8 mouse cellular contexts compared by ENCODE assay signal in genomic region chr9:78442237-78442578, GRCm38 (mm10). TPM values are rescaled to one million over a fixed set of nuclear protein-coding genes. Genes with fewer than 3 reads are reported as not detected.
A peak's percentile ranks its signal among the peaks of the same experiment; 100 is the strongest.
DNase-seq lines count a peak whose midpoint lies in the region; ATAC-seq lines count a peak whose summit lies in the region.

No protein-coding gene starts in this region.

- peaks cover 62% of the 10 kb centered on the region for H3K27me3 ChIP-seq in kidney, embryonic 14.5 days (ENCODE audit: control insufficient read depth, insufficient read depth, low read length)
- peaks cover 80% of the 10 kb centered on the region for H3K27me3 ChIP-seq in hindbrain, embryonic 14.5 days (ENCODE audit: control insufficient read depth, insufficient read depth, low read length)
- peaks cover 64% of the 10 kb centered on the region for H3K27me3 ChIP-seq in midbrain, embryonic 14.5 days (ENCODE audit: control insufficient read depth, insufficient read depth, low read length)

- peak; percentile 41; the same call in 1 of the 2 replicates for ATAC-seq in kidney, embryonic 14.5 days (ENCODE audit: low FRiP score, low TSS enrichment)
- ATAC-seq in activated CD4-positive, CD25-positive, alpha-beta regulatory T cell, adult 4 months, result peak; percentile 9
- no peak for ATAC-seq in hindbrain, embryonic 14.5 days (ENCODE audit: low FRiP score)
- no peak for ATAC-seq in midbrain, embryonic 14.5 days (ENCODE audit: low FRiP score, low TSS enrichment)

- H3K27ac ChIP-seq in kidney, embryonic 14.5 days (ENCODE audit: low read depth, low read length), result no peak overlapping the region
- no peak overlapping the region for H3K27ac ChIP-seq in hindbrain, embryonic 14.5 days
- H3K27ac ChIP-seq in midbrain, embryonic 14.5 days (replicated peaks; ENCODE audit: low read depth, low read length), result no peak overlapping the region

- H3K9ac ChIP-seq in kidney, embryonic 14.5 days (ENCODE audit: low read depth, low read length), result peak overlapping the region; percentile 64
- H3K9ac ChIP-seq in hindbrain, embryonic 14.5 days, result 0 out of 2 replicates have a peak overlapping the region, but pooled peaks have one; percentile 44
- no peak overlapping the region; the same call in 1 of the 2 replicates for H3K9ac ChIP-seq in midbrain, embryonic 14.5 days (replicated peaks; ENCODE audit: low read length)

- no peak for DNase-seq in kidney, adult 9 months
- no peak for DNase-seq in hindbrain, embryonic 14.5 days (ENCODE audit: low spot score)
- no peak for DNase-seq in midbrain, embryonic 14.5 days
- no peak for DNase-seq in frontal cortex, postnatal 10 days (ENCODE audit: low spot score in 2 of 2)
- DNase-seq in thymus, postnatal 0 days (ENCODE audit: low spot score), result no peak
- no peak for DNase-seq in embryo, embryonic 9.5 days (ENCODE audit: extremely low spot score)

- no peaks in the 10 kb centered on the region for H3K36me3 ChIP-seq in kidney, embryonic 14.5 days (ENCODE audit: control insufficient read depth, insufficient read depth, low read length)
- H3K36me3 ChIP-seq in hindbrain, embryonic 14.5 days (replicated peaks; ENCODE audit: control insufficient read depth, insufficient read depth), result no peaks in the 10 kb centered on the region
- H3K36me3 ChIP-seq in midbrain, embryonic 14.5 days (ENCODE audit: control insufficient read depth, insufficient read depth, low read length), result no peaks in the 10 kb centered on the region

- no peaks in the 10 kb centered on the region for H3K9me3 ChIP-seq in kidney, embryonic 14.5 days (ENCODE audit: control insufficient read depth, low read length)
- no peaks in the 10 kb centered on the region for H3K9me3 ChIP-seq in hindbrain, embryonic 14.5 days (ENCODE audit: control insufficient read depth, low read length)
- no peaks in the 10 kb centered on the region for H3K9me3 ChIP-seq in midbrain, embryonic 14.5 days (ENCODE audit: control insufficient read depth, low read length)

- H3K4me2 ChIP-seq in kidney, embryonic 14.5 days (replicated peaks; ENCODE audit: low read depth, low read length), result peak overlapping the region; percentile 82
- peak overlapping the region; percentile 64 for H3K4me2 ChIP-seq in hindbrain, embryonic 14.5 days (replicated peaks)
- peak overlapping the region; percentile 58 for H3K4me2 ChIP-seq in midbrain, embryonic 14.5 days (ENCODE audit: low read length)

- H3K4me1 ChIP-seq in kidney, embryonic 14.5 days (ENCODE audit: control insufficient read depth, insufficient read depth, low read length), result 0 out of 2 replicates have a peak, but pooled peaks cover 3% of the 10 kb centered on the region
- H3K4me1 ChIP-seq in hindbrain, embryonic 14.5 days (replicated peaks; ENCODE audit: control insufficient read depth, insufficient read depth, low read length), result 0 out of 2 replicates have a peak, but pooled peaks cover 7% of the 10 kb centered on the region
- H3K4me1 ChIP-seq in midbrain, embryonic 14.5 days (ENCODE audit: control insufficient read depth, insufficient read depth, low read length), result peaks cover 7% of the 10 kb centered on the region

- 5% methylated on average over 9 of the region's 9 CpGs for WGBS in kidney, embryonic 14.5 days
- WGBS in hindbrain, embryonic 14.5 days, result 5% methylated on average over 9 of the region's 9 CpGs
- 3% methylated on average over 9 of the region's 9 CpGs for WGBS in midbrain, embryonic 14.5 days

- peak overlapping the region; percentile 54 for H3K4me3 ChIP-seq in kidney, embryonic 14.5 days (ENCODE audit: low read length)
- H3K4me3 ChIP-seq in hindbrain, embryonic 14.5 days (replicated peaks; ENCODE audit: low read length), result peak overlapping the region; percentile 43
- peak overlapping the region; percentile 37 for H3K4me3 ChIP-seq in midbrain, embryonic 14.5 days (replicated peaks; ENCODE audit: low read depth, low read length)

RNA-seq across cellular contexts. Expression of gene Cgas, which starts 0.8 kb away (rescaled TPM):
- 1.9 and 2.2 TPM in 2 replicates for polyA plus RNA-seq in kidney, embryonic 14.5 days (2014; fragmentation: Nextera tagmentation; extraction: Ambion mirVana)
- 1 to 10 TPM; 2.6 to 3.4 TPM for polyA plus RNA-seq in activated CD4-positive, CD25-positive, alpha-beta regulatory T cell, adult 4 months (2017; shearing (Covaris generic))
- polyA plus RNA-seq in hindbrain, embryonic 14.5 days (2014; fragmentation: Nextera tagmentation; extraction: Ambion mirVana), result 0.63 and 0.84 TPM in 2 replicates
- 0.28 and 0.58 TPM in 2 replicates for polyA plus RNA-seq in midbrain, embryonic 14.5 days (2014; fragmentation: Nextera tagmentation; extraction: Ambion mirVana)
- polyA plus RNA-seq in thymus, postnatal 0 days (2015; fragmentation: Nextera tagmentation; extraction: Ambion mirVana), result 2.6 and 3.0 TPM in 2 replicates

RNA-seq across cellular contexts. Expression of gene Mto1, which starts 5.8 kb away (rescaled TPM):
- polyA plus RNA-seq in kidney, embryonic 14.5 days (2014; fragmentation: Nextera tagmentation; extraction: Ambion mirVana), result 21.5 and 29.3 TPM in 2 replicates
- polyA plus RNA-seq in activated CD4-positive, CD25-positive, alpha-beta regulatory T cell, adult 4 months (2017; shearing (Covaris generic)), result 10 to 100 TPM; 11.6 to 14.8 TPM
- 27.5 and 28.5 TPM in 2 replicates for polyA plus RNA-seq in hindbrain, embryonic 14.5 days (2014; fragmentation: Nextera tagmentation; extraction: Ambion mirVana)
- 22.3 and 27.4 TPM in 2 replicates for polyA plus RNA-seq in midbrain, embryonic 14.5 days (2014; fragmentation: Nextera tagmentation; extraction: Ambion mirVana)
- 22.8 and 23.4 TPM in 2 replicates for polyA plus RNA-seq in thymus, postnatal 0 days (2015; fragmentation: Nextera tagmentation; extraction: Ambion mirVana)

RNA-seq across cellular contexts. Expression of gene Gm17324, which starts 6.4 kb away (rescaled TPM):
- 0.46 and 0.58 TPM in 2 replicates for polyA plus RNA-seq in kidney, embryonic 14.5 days (2014; fragmentation: Nextera tagmentation; extraction: Ambion mirVana)
- not detected for polyA plus RNA-seq in activated CD4-positive, CD25-positive, alpha-beta regulatory T cell, adult 4 months (2017; shearing (Covaris generic))
- polyA plus RNA-seq in hindbrain, embryonic 14.5 days (2014; fragmentation: Nextera tagmentation; extraction: Ambion mirVana), result 1.4 and 2.0 TPM in 2 replicates
- 0.92 and 1.4 TPM in 2 replicates for polyA plus RNA-seq in midbrain, embryonic 14.5 days (2014; fragmentation: Nextera tagmentation; extraction: Ambion mirVana)
- polyA plus RNA-seq in thymus, postnatal 0 days (2015; fragmentation: Nextera tagmentation; extraction: Ambion mirVana), result 0.58 and 1.1 TPM in 2 replicates

RNA-seq across cellular contexts. Expression of gene Ddx43, which starts 46.6 kb away (rescaled TPM):
- 0.34 and 0.41 TPM in 2 replicates for polyA plus RNA-seq in kidney, embryonic 14.5 days (2014; fragmentation: Nextera tagmentation; extraction: Ambion mirVana)
- 1 to 10 TPM; 2.7 to 3.1 TPM for polyA plus RNA-seq in activated CD4-positive, CD25-positive, alpha-beta regulatory T cell, adult 4 months (2017; shearing (Covaris generic))
- polyA plus RNA-seq in hindbrain, embryonic 14.5 days (2014; fragmentation: Nextera tagmentation; extraction: Ambion mirVana), result 0.40 and 0.75 TPM in 2 replicates
- 0.35 and 0.53 TPM in 2 replicates for polyA plus RNA-seq in midbrain, embryonic 14.5 days (2014; fragmentation: Nextera tagmentation; extraction: Ambion mirVana)
- polyA plus RNA-seq in thymus, postnatal 0 days (2015; fragmentation: Nextera tagmentation; extraction: Ambion mirVana), result 0.23 TPM in 2 replicates

RNA-seq across cellular contexts. Expression of gene Eef1a1, which starts 46.7 kb away (rescaled TPM):
- 5,322 and 6,193 TPM in 2 replicates for polyA plus RNA-seq in kidney, embryonic 14.5 days (2014; fragmentation: Nextera tagmentation; extraction: Ambion mirVana)
- polyA plus RNA-seq in activated CD4-positive, CD25-positive, alpha-beta regulatory T cell, adult 4 months (2017; shearing (Covaris generic)), result over 10,000 TPM; 10,605 to 11,851 TPM
- polyA plus RNA-seq in hindbrain, embryonic 14.5 days (2014; fragmentation: Nextera tagmentation; extraction: Ambion mirVana), result 3,726 and 3,749 TPM in 2 replicates
- polyA plus RNA-seq in midbrain, embryonic 14.5 days (2014; fragmentation: Nextera tagmentation; extraction: Ambion mirVana), result 3,788 and 4,401 TPM in 2 replicates
- 3,927 and 4,011 TPM in 2 replicates for polyA plus RNA-seq in thymus, postnatal 0 days (2015; fragmentation: Nextera tagmentation; extraction: Ambion mirVana)

Comparison
In these comparisons a context has a peak if more than half of its experiments do, and no peak if none do; other contexts are left out.
1. ATAC-seq: peak in kidney, embryonic 14.5 days (single experiment) and activated CD4-positive, CD25-positive, alpha-beta regulatory T cell, adult 4 months (single experiment); none in hindbrain, embryonic 14.5 days (single experiment) and midbrain, embryonic 14.5 days (single experiment).
2. Peak in every context shown above with its lines, with median percentiles within 50 percentile points of each other: H3K4me2 ChIP-seq and H3K4me3 ChIP-seq.